Mouse (Mus musculus): Measurements from ENCODE around the gene Tpst1. TPM values are rescaled to one million over a fixed set of nuclear protein-coding genes. Genes with fewer than 3 reads are reported as not detected.
A peak's percentile ranks its signal among the peaks of the same experiment; 100 is the strongest.

Gene Tpst1
- polyA plus RNA-seq, 1 experiment, result 44.9 TPM

- peaks cover 9% of the 10 kb centered on the region; the same call in 1 of the 2 replicates for H3K4me1 ChIP-seq (ENCODE audit: control insufficient read depth, insufficient read depth, low read length)
- TF ChIP-seq CTCF (IDR thresholded peaks at IDR 0.05; ENCODE audit: borderline replicate concordance, insufficient read depth, low read length), result no peak
- TF ChIP-seq POLR2A (IDR thresholded peaks at IDR 0.05; ENCODE audit: low read depth, low read length), result no peak
- no peak overlapping the region for H3K4me3 ChIP-seq (ENCODE audit: insufficient read depth, low read length)
- H3K27ac ChIP-seq (ENCODE audit: insufficient read depth, low read length), result peak overlapping the region; percentile 15; the same call in 1 of the 2 replicates
These were observed 14.9 kb downstream of the Tpst1 start for GRCm38 (mm10) chr5:130088008-130088407.

- Histone ChIP-seq H3K4me1 (ENCODE audit: control insufficient read depth, insufficient read depth, low read length) (peaks cover 9% of the 10 kb centered on the region; the same call in 1 of the 2 replicates), H3K4me3 (ENCODE audit: insufficient read depth, low read length) (no peak overlapping the region), H3K27ac (ENCODE audit: insufficient read depth, low read length) (peak overlapping the region; percentile 15; the same call in 1 of the 2 replicates)
- no peak for TF ChIP-seq CTCF (IDR thresholded peaks at IDR 0.05; ENCODE audit: borderline replicate concordance, insufficient read depth, low read length)
- no peak for TF ChIP-seq POLR2A (IDR thresholded peaks at IDR 0.05; ENCODE audit: low read depth, low read length)
These were observed 15.5 kb downstream of the Tpst1 start for GRCm38 (mm10) chr5:130088612-130089011.

- Histone ChIP-seq H3K27ac (ENCODE audit: insufficient read depth, low read length) (peak overlapping the region; percentile 15), H3K4me3 (ENCODE audit: insufficient read depth, low read length) (no peak overlapping the region), H3K4me1 (ENCODE audit: control insufficient read depth, insufficient read depth, low read length) (peaks cover 9% of the 10 kb centered on the region; the same call in 1 of the 2 replicates)
- TF ChIP-seq POLR2A (IDR thresholded peaks at IDR 0.05; ENCODE audit: low read depth, low read length) (no peak), CTCF (IDR thresholded peaks at IDR 0.05; ENCODE audit: borderline replicate concordance, insufficient read depth, low read length) (no peak)
These were observed 16.1 kb downstream of the Tpst1 start for GRCm38 (mm10) chr5:130089177-130089576.

- Histone ChIP-seq H3K4me3 (ENCODE audit: insufficient read depth, low read length) (no peak overlapping the region), H3K4me1 (ENCODE audit: control insufficient read depth, insufficient read depth, low read length) (peaks cover 9% of the 10 kb centered on the region; the same call in 1 of the 2 replicates), H3K27ac (ENCODE audit: insufficient read depth, low read length) (peak overlapping the region; percentile 35)
- no peak for TF ChIP-seq CTCF (IDR thresholded peaks at IDR 0.05; ENCODE audit: borderline replicate concordance, insufficient read depth, low read length)
- TF ChIP-seq POLR2A (IDR thresholded peaks at IDR 0.05; ENCODE audit: low read depth, low read length), result no peak
These were observed 16.7 kb downstream of the Tpst1 start for GRCm38 (mm10) chr5:130089626-130090393.

GRCm38 (mm10) chr5:130096754-130097153, 23.6 kb downstream of the Tpst1 start:
- TF ChIP-seq POLR2A (IDR thresholded peaks at IDR 0.05; ENCODE audit: low read depth, low read length), result no peak
- TF ChIP-seq CTCF (IDR thresholded peaks at IDR 0.05; ENCODE audit: borderline replicate concordance, insufficient read depth, low read length), result no peak
- H3K4me3 ChIP-seq (ENCODE audit: insufficient read depth, low read length), result no peak overlapping the region
- H3K27ac ChIP-seq (ENCODE audit: insufficient read depth, low read length), result no peak overlapping the region
- H3K4me1 ChIP-seq (ENCODE audit: control insufficient read depth, insufficient read depth, low read length), result no peaks in the 10 kb centered on the region

- H3K27ac ChIP-seq (ENCODE audit: insufficient read depth, low read length), result no peak overlapping the region
- no peak for TF ChIP-seq POLR2A (IDR thresholded peaks at IDR 0.05; ENCODE audit: low read depth, low read length)
- no peak for TF ChIP-seq CTCF (IDR thresholded peaks at IDR 0.05; ENCODE audit: borderline replicate concordance, insufficient read depth, low read length)
These were observed 24.7 kb downstream of the Tpst1 start for GRCm38 (mm10) chr5:130097837-130098236.

GRCm38 (mm10) chr5:130101724-130102123, 28.6 kb downstream of the Tpst1 start:
- no peak overlapping the region for H3K4me3 ChIP-seq (ENCODE audit: insufficient read depth, low read length)
- H3K27ac ChIP-seq (ENCODE audit: insufficient read depth, low read length), result no peak overlapping the region
- TF ChIP-seq CTCF (IDR thresholded peaks at IDR 0.05; ENCODE audit: borderline replicate concordance, insufficient read depth, low read length) (no peak), POLR2A (IDR thresholded peaks at IDR 0.05; ENCODE audit: low read depth, low read length) (no peak)
- no peaks in the 10 kb centered on the region for H3K4me1 ChIP-seq (ENCODE audit: control insufficient read depth, insufficient read depth, low read length)

More at GRCm38 (mm10) chr5:130097837-130098236, 24.7 kb downstream of the Tpst1 start:
- H3K4me1 ChIP-seq (ENCODE audit: control insufficient read depth, insufficient read depth, low read length), result no peaks in the 10 kb centered on the region
- no peak overlapping the region for H3K4me3 ChIP-seq (ENCODE audit: insufficient read depth, low read length)

- Histone ChIP-seq H3K27ac (ENCODE audit: insufficient read depth, low read length) (peak overlapping the region; percentile 63), H3K4me3 (ENCODE audit: insufficient read depth, low read length) (no peak overlapping the region), H3K4me1 (ENCODE audit: control insufficient read depth, insufficient read depth, low read length) (no peaks in the 10 kb centered on the region)
- TF ChIP-seq POLR2A (IDR thresholded peaks at IDR 0.05; ENCODE audit: low read depth, low read length), result no peak
These were observed 36.2 kb downstream of the Tpst1 start for GRCm38 (mm10) chr5:130109348-130109747.

GRCm38 (mm10) chr5:130110632-130111464, 37.7 kb downstream of the Tpst1 start:
- Histone ChIP-seq H3K4me1 (ENCODE audit: control insufficient read depth, insufficient read depth, low read length) (no peaks in the 10 kb centered on the region), H3K27ac (ENCODE audit: insufficient read depth, low read length) (peak overlapping the region; percentile 53), H3K4me3 (ENCODE audit: insufficient read depth, low read length) (no peak overlapping the region)
- no peak for TF ChIP-seq POLR2A (IDR thresholded peaks at IDR 0.05; ENCODE audit: low read depth, low read length)
- TF ChIP-seq CTCF (IDR thresholded peaks at IDR 0.05; ENCODE audit: borderline replicate concordance, insufficient read depth, low read length), result no peak
